Mouse (Mus musculus) lung, postnatal 0 days (tissue): ENCODE results near the gene Cdk5rap3.

Source experiments
- CTCF ChIP-seq: IDR thresholded peaks from 2 replicates; pipeline ENCODE4 v1.5.1; 2016; ENCODE audit warnings: antibody characterized with exemption, mild to moderate bottlenecking
- EP300 ChIP-seq: IDR thresholded peaks from 2 replicates; pipeline ENCODE4 v1.6.1; 2016; ENCODE audit warnings: antibody characterized with exemption, mild to moderate bottlenecking, control low read depth

DNA sequence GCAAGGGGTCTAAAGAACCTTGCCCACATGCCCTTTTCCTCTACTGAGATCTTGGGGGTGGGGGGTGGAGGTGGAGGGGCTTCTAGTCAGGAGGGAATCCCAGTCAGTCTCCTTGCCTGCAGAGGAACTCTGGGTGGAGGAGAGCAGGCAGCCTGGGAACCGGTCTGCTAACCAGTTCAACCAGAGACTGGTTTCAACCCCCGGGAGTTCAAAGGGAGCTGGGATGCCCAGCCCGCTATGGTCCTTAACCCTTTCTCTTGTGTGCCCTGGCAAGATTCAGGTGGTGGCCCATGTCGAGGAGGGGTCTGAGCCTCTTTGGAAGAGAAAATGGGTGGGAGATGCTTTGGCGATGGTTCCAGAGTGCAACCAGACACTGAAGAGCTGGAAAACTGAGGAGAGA, 12.4 kb upstream of the Cdk5rap3 start:
- TF ChIP-seq EP300, result no peak
- no peak for TF ChIP-seq CTCF
